Mouse (Mus musculus) T-helper 17 cell (primary cell): ENCODE results near the gene Hormad1.

ENCODE experiments used
- in situ Hi-C, 2 experiments: fragments of 300-600 bp; cut with MboI, MseI; formaldehyde crosslinking; loops; 1 replicate in 1 of 2; 2 replicates in 1 of 2; pipeline ENCODE4 v1.15.1; 2025; ENCODE audit warnings: high pct_unique_total_duplicates in 2 of 2

Gene Hormad1

DNA sequence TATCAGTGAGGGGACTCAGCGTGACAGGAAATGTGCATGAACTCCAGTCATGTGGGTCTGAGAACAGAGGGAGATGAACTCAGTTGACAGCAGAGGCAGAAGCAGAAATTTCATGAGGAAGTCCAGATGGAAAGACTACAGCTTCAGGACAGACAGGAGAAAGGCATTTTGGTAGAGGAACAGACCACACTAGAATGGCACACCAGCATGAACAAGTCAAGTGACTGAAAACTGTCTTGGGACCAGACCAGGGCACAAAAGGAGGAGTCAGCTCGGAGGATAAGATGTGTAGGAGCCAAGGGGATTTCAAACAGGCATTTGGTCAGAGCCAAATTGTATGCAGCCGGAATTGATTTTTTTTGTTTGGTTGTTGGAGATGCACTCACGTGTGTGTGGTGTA lies 76.2 kb downstream of the Hormad1 start:
- in situ Hi-C loops = loop anchor here in 1 of 2 experiments (5.0 kb wide), 1 partner anchor 42 kb away; no protein-coding TSS in a partner anchor

DNA sequence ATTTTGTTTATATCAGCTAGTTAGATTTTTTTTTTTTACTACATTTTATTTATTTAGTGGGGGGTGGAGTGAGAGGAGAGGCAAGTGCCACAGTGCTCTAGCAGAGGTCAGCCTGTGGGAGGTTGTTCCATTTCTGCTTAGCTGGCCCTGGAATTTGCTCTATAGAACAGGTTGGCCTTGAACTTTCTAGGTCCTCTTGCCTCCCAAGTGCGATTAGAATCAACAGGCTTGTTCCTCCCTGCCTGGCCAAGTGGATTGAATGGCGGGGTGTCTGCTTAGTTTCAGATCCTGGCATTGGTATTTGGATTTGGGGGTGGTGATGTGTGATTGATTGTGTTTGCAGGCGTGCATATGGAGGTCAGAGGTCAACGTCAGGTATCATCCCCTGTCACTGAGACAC lies 76.6 kb downstream of the Hormad1 start:
- in situ Hi-C loops = loop anchor here in 1 of 2 experiments (5.0 kb wide), 1 partner anchor 41 kb away; no protein-coding TSS in a partner anchor
